Mouse (Mus musculus): ENCODE measurements at regions not wholly inside any gene's neighbourhood (a gene's known extent, or its start where the extent isn't known, plus 50 kb on each side); places are given as distances from the start of the nearest gene placed in this dataset.
A peak's percentile ranks its signal among the peaks of the same experiment; 100 is the strongest.

DNA sequence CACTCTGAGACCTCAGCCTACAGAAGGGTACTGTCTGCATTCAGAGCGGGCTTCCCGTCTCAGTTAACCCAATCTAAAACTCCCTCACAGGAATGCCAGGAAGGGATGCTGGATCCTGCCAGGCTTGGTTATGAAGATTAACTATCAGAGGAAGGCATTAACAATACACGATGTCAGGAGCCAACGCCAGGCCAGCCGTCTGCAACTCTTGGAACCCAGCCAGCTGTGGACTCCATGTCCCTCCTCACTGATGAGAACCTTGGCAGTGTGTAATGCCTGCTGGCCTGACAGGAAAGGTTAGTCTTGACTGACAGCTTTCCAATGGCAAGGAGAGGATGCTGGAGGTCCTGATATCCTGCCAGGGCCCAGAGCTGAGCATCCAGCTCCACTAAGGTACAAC, 206.0 kb downstream of the Ajap1 start:
- 62% methylated on average over 5 of the region's 5 CpGs for WGBS
- no peaks in the 10 kb centered on the region for H3K4me1 ChIP-seq
- H3K27me3 ChIP-seq (ENCODE audit: insufficient read depth, poor library complexity, severe bottlenecking): no peaks in the 10 kb centered on the region
- H3K4me3 ChIP-seq: no peak overlapping the region
- no peak for DNase-seq (ENCODE audit: low spot score)
- no peaks in the 10 kb centered on the region for H3K9me3 ChIP-seq
- no peaks in the 10 kb centered on the region for H3K36me3 ChIP-seq
- no peak overlapping the region for H3K27ac ChIP-seq

DNA sequence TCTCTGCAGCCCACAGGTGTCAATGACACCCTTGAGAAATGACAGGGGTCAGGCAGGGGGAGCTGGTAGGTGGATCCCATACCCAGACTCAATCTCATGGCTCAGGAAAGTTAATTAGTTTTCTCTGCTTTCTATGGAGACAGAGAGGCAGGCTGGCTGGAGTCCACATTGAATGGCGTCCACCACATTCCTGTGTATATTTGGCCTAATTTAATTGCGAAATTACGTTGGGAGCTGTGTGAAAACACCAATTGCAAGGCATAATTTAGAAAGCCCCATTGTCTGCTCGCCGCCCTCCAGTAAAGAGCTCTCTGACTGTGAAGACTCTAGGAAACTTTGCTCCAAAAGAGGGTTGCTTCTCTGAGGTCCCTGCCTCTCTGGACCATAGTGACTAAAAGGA, 211.2 kb downstream of the Ajap1 start:
- Histone ChIP-seq H3K27ac (no peak overlapping the region), H3K9me3 (no peaks in the 10 kb centered on the region), H3K4me3 (no peak overlapping the region), H3K4me1 (no peaks in the 10 kb centered on the region), H3K27me3 (ENCODE audit: insufficient read depth, poor library complexity, severe bottlenecking) (peaks cover 7% of the 10 kb centered on the region; the same call in 1 of the 2 replicates), H3K36me3 (no peaks in the 10 kb centered on the region)
- no peak for DNase-seq (ENCODE audit: low spot score)
- 83% methylated on average over 5 of the region's 5 CpGs for WGBS

DNA sequence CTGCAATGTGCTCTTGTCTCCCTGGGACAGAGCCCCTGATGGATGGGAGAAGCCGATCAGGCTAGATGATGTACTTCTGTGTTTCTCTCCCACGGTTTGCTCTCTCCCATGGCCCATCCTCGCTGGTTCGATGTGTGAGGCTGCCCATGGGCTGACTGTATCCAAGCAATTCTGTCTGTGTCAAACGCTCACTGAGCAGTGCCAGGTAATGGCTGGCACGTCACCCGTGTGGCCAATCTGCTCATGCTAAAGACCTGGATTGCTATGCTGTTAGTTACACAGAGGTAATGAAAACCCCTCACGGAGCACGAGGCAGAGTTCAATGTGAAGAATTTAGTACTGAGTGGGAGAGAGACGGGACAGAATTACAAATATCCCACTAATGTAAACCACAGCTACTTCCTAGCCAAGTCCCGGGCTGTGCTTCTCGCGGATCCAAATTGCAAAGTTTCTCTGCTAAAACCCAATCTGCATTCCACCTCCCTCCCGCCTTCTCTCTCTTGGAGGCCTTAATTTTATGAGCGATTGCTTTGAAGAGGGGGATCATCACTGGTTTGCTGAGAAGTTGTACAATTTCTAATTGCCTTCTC, 219.3 kb downstream of the Ajap1 start:
- no peak for DNase-seq (ENCODE audit: low spot score)
- Histone ChIP-seq H3K27ac (no peak overlapping the region), H3K4me3 (no peak overlapping the region), H3K27me3 (ENCODE audit: insufficient read depth, poor library complexity, severe bottlenecking) (no peaks in the 10 kb centered on the region), H3K9me3 (no peaks in the 10 kb centered on the region), H3K4me1 (no peaks in the 10 kb centered on the region), H3K36me3 (no peaks in the 10 kb centered on the region)
- WGBS: 81% methylated on average over 15 of the region's 15 CpGs

DNA sequence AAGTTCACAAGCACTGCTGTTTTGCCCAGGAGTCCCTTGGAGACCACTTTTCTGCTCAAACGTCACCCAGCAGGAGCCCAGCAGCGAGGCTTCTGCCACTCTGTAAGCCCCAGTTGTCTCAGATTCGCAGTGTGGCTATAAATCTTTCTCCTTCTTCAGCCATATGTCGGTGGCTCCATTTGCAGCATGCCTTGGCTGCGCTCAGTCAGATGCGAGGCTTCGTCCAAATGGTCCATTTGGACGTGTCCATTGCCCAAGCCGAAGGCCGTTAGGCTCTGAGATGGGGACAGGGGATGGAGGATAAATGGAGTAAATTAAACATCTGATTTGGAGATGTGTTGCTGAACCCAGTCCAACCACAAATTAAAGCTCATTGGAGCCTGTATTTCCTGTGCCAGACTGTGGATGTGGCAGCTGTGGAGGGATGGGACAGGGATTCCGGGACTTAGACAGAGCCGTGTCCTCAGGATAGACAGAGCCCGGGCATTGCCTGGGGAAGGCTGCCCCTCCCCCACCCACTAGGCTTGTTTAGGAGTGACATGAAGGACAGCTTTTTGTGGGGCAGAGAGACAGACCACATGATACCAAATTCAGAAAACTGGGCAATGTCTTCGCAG, 221.6 kb downstream of the Ajap1 start:
- Histone ChIP-seq H3K9me3 (no peaks in the 10 kb centered on the region), H3K4me3 (no peak overlapping the region), H3K36me3 (no peaks in the 10 kb centered on the region), H3K27me3 (ENCODE audit: insufficient read depth, poor library complexity, severe bottlenecking) (no peaks in the 10 kb centered on the region; the same call in 1 of the 2 replicates), H3K4me1 (no peaks in the 10 kb centered on the region), H3K27ac (no peak overlapping the region)
- 69% methylated on average over 14 of the region's 14 CpGs for WGBS
- DNase-seq (ENCODE audit: low spot score): no peak

- DNase-seq (ENCODE audit: low spot score): no peak
- WGBS: 68% methylated on average over 3 of the region's 3 CpGs
- H3K27me3 ChIP-seq (ENCODE audit: insufficient read depth, poor library complexity, severe bottlenecking): no peaks in the 10 kb centered on the region
Measured at GRCm38 (mm10) chr4:153251943-153252342, 230.7 kb downstream of the Ajap1 start.

DNA sequence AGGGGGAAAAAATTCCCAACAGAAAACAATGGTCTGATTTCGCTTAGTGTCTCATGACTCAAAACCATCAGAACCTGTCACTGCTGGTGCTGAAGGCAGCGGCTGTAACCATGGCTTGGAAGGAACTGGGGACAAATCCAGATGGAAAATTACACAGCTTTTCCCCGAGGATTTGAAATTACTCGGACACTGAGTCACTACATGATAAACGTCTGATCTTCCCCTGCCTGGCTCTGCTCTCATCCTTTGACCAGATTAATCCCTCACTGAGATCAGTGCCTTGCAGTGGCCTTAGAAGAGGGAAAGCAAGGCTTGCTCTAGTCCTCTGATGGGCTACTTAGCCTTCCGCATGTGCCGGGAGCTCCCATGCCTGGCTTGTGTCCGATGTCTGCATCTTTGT, 231.3 kb downstream of the Ajap1 start:
- H3K27me3 ChIP-seq (ENCODE audit: insufficient read depth, poor library complexity, severe bottlenecking): no peaks in the 10 kb centered on the region
- WGBS: 58% methylated on average over 8 of the region's 8 CpGs
- no peak overlapping the region for H3K4me3 ChIP-seq
- no peak for DNase-seq (ENCODE audit: low spot score)
- no peak overlapping the region for H3K27ac ChIP-seq
- peaks cover 13% of the 10 kb centered on the region; the same call in 1 of the 2 replicates for H3K4me1 ChIP-seq
- H3K36me3 ChIP-seq: no peaks in the 10 kb centered on the region
- no peaks in the 10 kb centered on the region for H3K9me3 ChIP-seq

More at GRCm38 (mm10) chr4:153251943-153252342, 230.7 kb downstream of the Ajap1 start:
- H3K4me3 ChIP-seq: no peak overlapping the region
- no peaks in the 10 kb centered on the region for H3K36me3 ChIP-seq
- H3K4me1 ChIP-seq: peaks cover 13% of the 10 kb centered on the region; the same call in 1 of the 2 replicates
- no peaks in the 10 kb centered on the region for H3K9me3 ChIP-seq
- no peak overlapping the region for H3K27ac ChIP-seq

- peaks cover 8% of the 10 kb centered on the region; the same call in 1 of the 2 replicates for H3K27me3 ChIP-seq (ENCODE audit: insufficient read depth, poor library complexity, severe bottlenecking)
- DNase-seq (ENCODE audit: low spot score): no peak
- H3K4me1 ChIP-seq: peaks cover 8% of the 10 kb centered on the region
- H3K4me3 ChIP-seq: peak overlapping the region; percentile 35; the same call in 1 of the 2 replicates
- WGBS: 6% methylated on average over 12 of the region's 12 CpGs
- H3K27ac ChIP-seq: no peak overlapping the region
- no peaks in the 10 kb centered on the region for H3K36me3 ChIP-seq
- H3K9me3 ChIP-seq: no peaks in the 10 kb centered on the region
Measured at GRCm38 (mm10) chr4:153236680-153237079, 245.9 kb downstream of the Ajap1 start.

GRCm38 (mm10) chr4:153233762-153234161, 248.8 kb downstream of the Ajap1 start:
- H3K27ac ChIP-seq: no peak overlapping the region
- H3K4me3 ChIP-seq: no peak overlapping the region
- 66% methylated on average over 5 of the region's 5 CpGs for WGBS
- H3K36me3 ChIP-seq: no peaks in the 10 kb centered on the region
- peaks cover 10% of the 10 kb centered on the region for H3K4me1 ChIP-seq
- peaks cover 8% of the 10 kb centered on the region; the same call in 1 of the 2 replicates for H3K27me3 ChIP-seq (ENCODE audit: insufficient read depth, poor library complexity, severe bottlenecking)
- no peaks in the 10 kb centered on the region for H3K9me3 ChIP-seq
- no peak for DNase-seq (ENCODE audit: low spot score)

GRCm38 (mm10) chr4:153229221-153229620, 253.4 kb downstream of the Ajap1 start:
- Histone ChIP-seq H3K36me3 (no peaks in the 10 kb centered on the region), H3K27ac (no peak overlapping the region), H3K27me3 (ENCODE audit: insufficient read depth, poor library complexity, severe bottlenecking) (no peaks in the 10 kb centered on the region), H3K4me1 (peaks cover 23% of the 10 kb centered on the region), H3K4me3 (no peak overlapping the region), H3K9me3 (no peaks in the 10 kb centered on the region)
- no peak for DNase-seq (ENCODE audit: low spot score)
- WGBS: 50% methylated on average over 5 of the region's 5 CpGs

DNA sequence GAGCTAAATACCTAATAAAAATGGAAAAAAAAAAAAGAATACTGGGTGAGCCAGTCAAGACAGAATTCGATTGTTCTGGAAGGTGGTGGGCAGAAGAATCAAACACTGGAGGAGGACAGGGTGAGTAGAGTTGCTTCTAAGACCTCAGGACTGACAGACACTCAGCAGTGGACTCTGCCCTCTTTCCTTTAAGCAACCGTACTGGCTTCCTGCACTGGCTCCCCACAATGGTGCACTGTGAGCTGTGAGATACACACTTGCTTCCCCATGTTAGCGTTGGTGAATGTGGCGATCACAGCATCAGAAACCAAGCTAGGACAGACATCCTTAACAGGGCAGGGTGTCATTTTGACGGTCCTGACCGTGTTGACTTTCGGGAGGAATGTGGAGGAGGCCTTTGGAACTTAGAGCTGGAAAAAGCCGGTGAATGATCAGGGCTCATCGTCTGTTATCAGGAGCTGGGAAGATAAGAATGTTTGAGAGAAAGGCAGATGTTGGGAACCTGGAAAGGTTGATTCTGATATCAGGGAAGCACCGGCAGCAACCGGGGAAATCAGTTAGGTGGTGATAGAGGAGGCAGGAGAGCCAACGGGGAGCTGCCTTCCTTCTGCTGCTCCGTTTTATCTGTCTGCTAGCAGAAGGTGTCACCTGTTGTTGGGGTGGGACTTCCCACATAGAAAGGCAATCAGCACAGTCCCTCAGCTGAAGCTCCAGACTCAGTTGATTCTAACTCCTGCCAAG, 254.8 kb downstream of the Ajap1 start:
- peaks cover 23% of the 10 kb centered on the region for H3K4me1 ChIP-seq

GRCm38 (mm10) chr4:153224618-153225177, 257.9 kb downstream of the Ajap1 start:
- DNase-seq (ENCODE audit: low spot score): peak; percentile 73
- whole genome bisulfite sequencing: 23% methylated on average over 6 of the region's 6 CpGs
- Histone ChIP-seq H3K36me3 (no peaks in the 10 kb centered on the region), H3K4me1 (peaks cover 28% of the 10 kb centered on the region), H3K9me3 (no peaks in the 10 kb centered on the region), H3K27ac (no peak overlapping the region), H3K4me3 (no peak overlapping the region), H3K27me3 (ENCODE audit: insufficient read depth, poor library complexity, severe bottlenecking) (0 out of 2 replicates have a peak, but pooled peaks cover 8% of the 10 kb centered on the region)

More for the DNA sequence above, 254.8 kb downstream of the Ajap1 start:
- Histone ChIP-seq H3K9me3 (no peaks in the 10 kb centered on the region), H3K36me3 (no peaks in the 10 kb centered on the region), H3K27ac (no peak overlapping the region), H3K27me3 (ENCODE audit: insufficient read depth, poor library complexity, severe bottlenecking) (0 out of 2 replicates have a peak, but pooled peaks cover 3% of the 10 kb centered on the region), H3K4me3 (no peak overlapping the region)
- no peak for DNase-seq (ENCODE audit: low spot score)
- WGBS: 17% methylated on average over 13 of the region's 13 CpGs

GRCm38 (mm10) chr4:153223019-153223418, 259.6 kb downstream of the Ajap1 start:
- 75% methylated on average over 5 of the region's 5 CpGs for WGBS
- Histone ChIP-seq H3K4me1 (peaks cover 19% of the 10 kb centered on the region), H3K9me3 (no peaks in the 10 kb centered on the region)

DNA sequence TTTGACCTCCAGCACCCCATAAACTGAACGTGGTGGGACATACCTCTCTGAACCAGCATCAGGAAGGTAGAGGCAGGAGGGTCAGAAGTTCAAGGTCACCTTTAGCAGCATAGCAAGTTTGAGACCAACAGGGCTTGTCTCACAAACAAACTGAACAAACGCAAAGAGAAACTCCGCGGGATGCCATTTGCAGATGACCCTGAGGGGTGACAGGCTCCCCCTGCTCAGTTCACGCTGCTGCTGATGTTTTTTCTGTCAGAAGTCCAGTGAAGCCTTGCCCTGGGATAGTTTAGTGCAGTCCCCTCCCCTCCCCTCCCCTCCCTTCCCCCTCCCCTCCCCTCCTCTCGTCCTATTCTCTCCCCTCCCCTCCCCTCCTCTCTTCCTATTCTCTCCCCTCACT, 262.1 kb downstream of the Ajap1 start:
- no peak overlapping the region for H3K4me3 ChIP-seq
- H3K27ac ChIP-seq: no peak overlapping the region
- 40% methylated on average over 5 of the region's 6 CpGs for WGBS
- H3K36me3 ChIP-seq: no peaks in the 10 kb centered on the region
- DNase-seq (ENCODE audit: low spot score): no peak
- H3K4me1 ChIP-seq: peaks cover 10% of the 10 kb centered on the region
- H3K27me3 ChIP-seq (ENCODE audit: insufficient read depth, poor library complexity, severe bottlenecking): peaks cover 16% of the 10 kb centered on the region; the same call in 1 of the 2 replicates
- H3K9me3 ChIP-seq: no peaks in the 10 kb centered on the region

More at GRCm38 (mm10) chr4:153223019-153223418, 259.6 kb downstream of the Ajap1 start:
- DNase-seq (ENCODE audit: low spot score): no peak
- Histone ChIP-seq H3K27ac (no peak overlapping the region), H3K36me3 (no peaks in the 10 kb centered on the region), H3K4me3 (no peak overlapping the region), H3K27me3 (ENCODE audit: insufficient read depth, poor library complexity, severe bottlenecking) (peaks cover 16% of the 10 kb centered on the region; the same call in 1 of the 2 replicates)
